Mouse (Mus musculus) layer of hippocampus, adult 11-12 months (tissue): Measurements from ENCODE around the gene Gm28171.
"Not testable (repeated sequence)": the region's sequence is repeated elsewhere in the genome, so short reads cannot be mapped to it uniquely, and the experiment has no call there.

Source experiments
- DNase-seq: peaks from one replicate; pipeline ENCODE4 v3.0.0; 2022; ENCODE audit warnings: low spot score

The Gm28171 gene

GRCm38 (mm10) chrY:5793095-5793494, at the start of gene Gm28171:
Gene Gm28171, plus strand, starts transcription at chrY:5793395.
- DNase-seq = not testable (repeated sequence)
